Comparison of ENCODE assay signal across 25 mouse cellular contexts in the genomic region with DNA sequence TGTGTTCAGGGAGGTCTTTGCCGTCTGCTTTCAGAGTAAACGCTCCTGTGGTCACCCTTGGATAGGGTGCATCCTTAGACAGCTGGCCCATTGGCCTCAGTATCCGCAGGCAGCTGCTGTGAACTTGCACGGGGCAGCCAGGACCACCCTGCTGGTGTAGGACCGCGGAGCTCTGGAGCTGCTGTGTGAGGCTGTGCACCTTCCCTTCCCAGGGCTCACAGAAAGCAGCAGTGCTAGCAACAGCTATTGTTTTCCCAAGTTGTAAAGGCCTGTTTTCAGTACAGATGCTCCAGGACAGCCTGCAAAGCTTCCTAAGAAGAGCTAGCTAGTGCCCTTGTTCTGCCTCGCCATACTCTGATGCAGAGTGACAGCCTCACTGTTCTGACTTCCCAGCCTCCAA.
DNase-seq lines count a peak whose midpoint lies in the region; ATAC-seq and TF ChIP-seq lines count a peak whose summit lies in the region.
"Had no signal": no experiment of that assay in that cellular context is flagged by ENCODE, and none has a peak within 500 bp of the region (broad histone marks: within the 10 kb centered on the region; RNA-seq: fewer than 3 reads in every experiment).

No protein-coding gene starts in this region.

- no peaks in the 10 kb centered on the region; the same call in 1 of the 2 replicates for H3K36me3 ChIP-seq in forebrain, embryonic 12.5 days (replicated peaks)
- no peaks in the 10 kb centered on the region for H3K36me3 ChIP-seq in forebrain, embryonic 14.5 days (ENCODE audit: control insufficient read depth, insufficient read depth, low read length)
- H3K36me3 ChIP-seq in lung, embryonic 15.5 days, result no peaks in the 10 kb centered on the region
- no peaks in the 10 kb centered on the region for H3K36me3 ChIP-seq in lung, postnatal 0 days (ENCODE audit: insufficient read depth, low read length)
- H3K36me3 ChIP-seq in embryonic facial prominence, embryonic 12.5 days, result no peaks in the 10 kb centered on the region
- H3K36me3 ChIP-seq in limb, embryonic 12.5 days, result no peaks in the 10 kb centered on the region
- H3K36me3 ChIP-seq: kidney, embryonic 15.5 days; neural tube, embryonic 15.5 days had no signal

- peak overlapping the region; percentile 32; the same call in 1 of the 2 replicates for H3K27ac ChIP-seq in forebrain, embryonic 12.5 days
- H3K27ac ChIP-seq in forebrain, embryonic 14.5 days (ENCODE audit: low read depth, low read length), result no peak overlapping the region
- peak overlapping the region; percentile 6; the same call in 1 of the 2 replicates for H3K27ac ChIP-seq in lung, embryonic 15.5 days
- no peak overlapping the region for H3K27ac ChIP-seq in lung, postnatal 0 days (ENCODE audit: low read length)
- H3K27ac ChIP-seq in embryonic facial prominence, embryonic 12.5 days, result peak overlapping the region; percentile 41; the same call in 1 of the 2 replicates
- H3K27ac ChIP-seq in limb, embryonic 12.5 days, result peak overlapping the region; percentile 41
- H3K27ac ChIP-seq: kidney, embryonic 15.5 days; neural tube, embryonic 15.5 days had no signal

- H3K4me1 ChIP-seq in forebrain, embryonic 12.5 days, result peaks cover 64% of the 10 kb centered on the region
- H3K4me1 ChIP-seq in forebrain, embryonic 14.5 days (ENCODE audit: control insufficient read depth, insufficient read depth, low read length), result 0 out of 2 replicates have a peak, but pooled peaks cover 2% of the 10 kb centered on the region
- peaks cover 62% of the 10 kb centered on the region for H3K4me1 ChIP-seq in lung, embryonic 15.5 days
- peaks cover 7% of the 10 kb centered on the region; the same call in 1 of the 2 replicates for H3K4me1 ChIP-seq in lung, postnatal 0 days (ENCODE audit: insufficient read depth, low read depth, low read length)
- peaks cover 67% of the 10 kb centered on the region for H3K4me1 ChIP-seq in embryonic facial prominence, embryonic 12.5 days
- H3K4me1 ChIP-seq in limb, embryonic 12.5 days (replicated peaks), result peaks cover 69% of the 10 kb centered on the region

- no peak for DNase-seq in forebrain, embryonic 14.5 days (ENCODE audit: low spot score)
- no peak for DNase-seq in lung, postnatal 0 days (ENCODE audit: low spot score)
- DNase-seq in frontal cortex, adult 2 months (ENCODE audit: extremely low spot score in 1 of 2, low spot score in 1 of 2), result no peak
- no peak for DNase-seq in retina, embryonic 14.5 days (ENCODE audit: low spot score)
- DNase-seq: adrenal gland, postnatal 10 days; cerebellum, postnatal 14 days; gastrocnemius, postnatal 14 days; heart, adult 18-20 months; heart, postnatal 36 days; liver; lung, postnatal 14 days; right cerebral cortex, postnatal 14 days; spleen, adult 18-20 months; thymus, postnatal 4 days had no signal

- 35% methylated on average over 7 of the region's 7 CpGs for WGBS in forebrain, embryonic 12.5 days
- 34% methylated on average over 7 of the region's 7 CpGs for WGBS in forebrain, embryonic 14.5 days
- 44% methylated on average over 7 of the region's 7 CpGs for whole genome bisulfite sequencing in lung, embryonic 15.5 days
- 58% methylated on average over 7 of the region's 7 CpGs for WGBS in lung, postnatal 0 days
- 42% methylated on average over 7 of the region's 7 CpGs for WGBS in embryonic facial prominence, embryonic 12.5 days
- 49% methylated on average over 7 of the region's 7 CpGs for WGBS in limb, embryonic 12.5 days

- TF ChIP-seq CTCF in lung, postnatal 0 days (IDR thresholded peaks at IDR 0.05), result no peak

- 0 out of 2 replicates have a peak overlapping the region, but pooled peaks have one; percentile 29 for H3K9ac ChIP-seq in forebrain, embryonic 12.5 days
- H3K9ac ChIP-seq in forebrain, embryonic 14.5 days (ENCODE audit: low read length), result no peak overlapping the region
- no peak overlapping the region for H3K9ac ChIP-seq in lung, embryonic 15.5 days
- H3K9ac ChIP-seq in lung, postnatal 0 days (replicated peaks; ENCODE audit: low read depth), result no peak overlapping the region
- no peak overlapping the region for H3K9ac ChIP-seq in embryonic facial prominence, embryonic 12.5 days
- no peak overlapping the region for H3K9ac ChIP-seq in limb, embryonic 12.5 days (replicated peaks)
- H3K9ac ChIP-seq: kidney, embryonic 15.5 days; neural tube, embryonic 15.5 days had no signal

- no peak for TF ChIP-seq EP300 in lung, postnatal 0 days (IDR thresholded peaks at IDR 0.05)

- no peak overlapping the region for H3K4me3 ChIP-seq in forebrain, embryonic 12.5 days (replicated peaks)
- H3K4me3 ChIP-seq in forebrain, embryonic 14.5 days (ENCODE audit: low read depth, low read length), result no peak overlapping the region
- no peak overlapping the region for H3K4me3 ChIP-seq in lung, embryonic 15.5 days
- H3K4me3 ChIP-seq in lung, postnatal 0 days (ENCODE audit: low read depth, low read length), result no peak overlapping the region
- no peak overlapping the region for H3K4me3 ChIP-seq in embryonic facial prominence, embryonic 12.5 days
- no peak overlapping the region for H3K4me3 ChIP-seq in limb, embryonic 12.5 days (replicated peaks)
- H3K4me3 ChIP-seq: erythroblast, embryonic 14.5 days; kidney, embryonic 15.5 days; neural tube, embryonic 15.5 days had no signal

- no peak overlapping the region for H3K4me2 ChIP-seq in forebrain, embryonic 12.5 days
- no peak overlapping the region for H3K4me2 ChIP-seq in forebrain, embryonic 14.5 days (ENCODE audit: low read length)
- no peak overlapping the region for H3K4me2 ChIP-seq in lung, embryonic 15.5 days
- H3K4me2 ChIP-seq in lung, postnatal 0 days (replicated peaks; ENCODE audit: low read depth, low read length), result no peak overlapping the region
- H3K4me2 ChIP-seq in embryonic facial prominence, embryonic 12.5 days (replicated peaks), result no peak overlapping the region
- no peak overlapping the region for H3K4me2 ChIP-seq in limb, embryonic 12.5 days
- H3K4me2 ChIP-seq: kidney, embryonic 15.5 days; neural tube, embryonic 15.5 days had no signal

- H3K27me3 ChIP-seq in forebrain, embryonic 12.5 days, result peaks cover 14% of the 10 kb centered on the region; the same call in 1 of the 2 replicates
- H3K27me3 ChIP-seq in forebrain, embryonic 14.5 days (replicated peaks; ENCODE audit: control insufficient read depth, insufficient read depth, low read length), result no peaks in the 10 kb centered on the region
- H3K27me3 ChIP-seq in lung, embryonic 15.5 days, result no peaks in the 10 kb centered on the region
- no peaks in the 10 kb centered on the region for H3K27me3 ChIP-seq in lung, postnatal 0 days (replicated peaks; ENCODE audit: insufficient read depth, low read length)
- no peaks in the 10 kb centered on the region for H3K27me3 ChIP-seq in embryonic facial prominence, embryonic 12.5 days
- H3K27me3 ChIP-seq in limb, embryonic 12.5 days, result no peaks in the 10 kb centered on the region
- H3K27me3 ChIP-seq: kidney, embryonic 15.5 days; neural tube, embryonic 15.5 days; Patski had no signal

- H3K9me3 ChIP-seq in forebrain, embryonic 12.5 days, result no peaks in the 10 kb centered on the region
- H3K9me3 ChIP-seq in forebrain, embryonic 14.5 days (replicated peaks; ENCODE audit: control insufficient read depth, low read length), result no peaks in the 10 kb centered on the region
- H3K9me3 ChIP-seq in lung, embryonic 15.5 days, result no peaks in the 10 kb centered on the region
- no peaks in the 10 kb centered on the region for H3K9me3 ChIP-seq in lung, postnatal 0 days (ENCODE audit: low read length)
- no peaks in the 10 kb centered on the region for H3K9me3 ChIP-seq in embryonic facial prominence, embryonic 12.5 days
- H3K9me3 ChIP-seq in limb, embryonic 12.5 days, result no peaks in the 10 kb centered on the region
- H3K9me3 ChIP-seq: kidney, embryonic 15.5 days; neural tube, embryonic 15.5 days had no signal

- no peak for ATAC-seq in forebrain, embryonic 12.5 days (ENCODE audit: low FRiP score)
- ATAC-seq in forebrain, embryonic 14.5 days, result no peak
- ATAC-seq in lung, embryonic 15.5 days (ENCODE audit: borderline replicate concordance, extremely low read depth, low FRiP score, low TSS enrichment), result no peak
- ATAC-seq in lung, postnatal 0 days, result no peak
- no peak for ATAC-seq in embryonic facial prominence, embryonic 12.5 days (ENCODE audit: insufficient number of reproducible peaks, insufficient read depth, low FRiP score, low TSS enrichment)
- no peak for ATAC-seq in limb, embryonic 12.5 days (ENCODE audit: insufficient number of reproducible peaks, insufficient read depth, low FRiP score, low TSS enrichment, low read depth)
- ATAC-seq: activated CD4-positive, CD25-positive, alpha-beta regulatory T cell, adult 4 months; CD4-positive, CD25-positive, alpha-beta regulatory T cell, adult 4 months; intestine, embryonic 16.5 days; Patski had no signal

Comparison
In these comparisons a context has a peak if more than half of its experiments do, and no peak if none do; other contexts are left out.
1. H3K27ac ChIP-seq: peak in forebrain, embryonic 12.5 days (single experiment), lung, embryonic 15.5 days (single experiment), embryonic facial prominence, embryonic 12.5 days (single experiment) and limb, embryonic 12.5 days (single experiment); none in forebrain, embryonic 14.5 days (single experiment) and lung, postnatal 0 days (single experiment).